Mouse (Mus musculus): Measurements from ENCODE around the gene Ssr2. TPM values are rescaled to one million over a fixed set of nuclear protein-coding genes. Genes with fewer than 3 reads are reported as not detected.

Ssr2 gene
- polyA plus RNA-seq, 1 experiment from 2014 or later = 274 TPM

- no peaks in the 10 kb centered on the region for H3K9me3 ChIP-seq
- peaks cover 7% of the 10 kb centered on the region for H3K4me1 ChIP-seq
- no peak overlapping the region for H3K27ac ChIP-seq
- no peak overlapping the region for H3K4me3 ChIP-seq
- no peaks in the 10 kb centered on the region for H3K36me3 ChIP-seq
- H3K4me2 ChIP-seq = no peak overlapping the region
- ATAC-seq (ENCODE audit: insufficient number of reproducible peaks, insufficient read depth, low FRiP score, low TSS enrichment, low read depth) = no peak
- no peak overlapping the region for H3K9ac ChIP-seq
- WGBS = 67% methylated on average over 4 of the region's 4 CpGs
- no peaks in the 10 kb centered on the region for H3K27me3 ChIP-seq
These were observed 33.4 kb downstream of the Ssr2 start for GRCm38 (mm10) chr3:88609066-88609465.

DNA sequence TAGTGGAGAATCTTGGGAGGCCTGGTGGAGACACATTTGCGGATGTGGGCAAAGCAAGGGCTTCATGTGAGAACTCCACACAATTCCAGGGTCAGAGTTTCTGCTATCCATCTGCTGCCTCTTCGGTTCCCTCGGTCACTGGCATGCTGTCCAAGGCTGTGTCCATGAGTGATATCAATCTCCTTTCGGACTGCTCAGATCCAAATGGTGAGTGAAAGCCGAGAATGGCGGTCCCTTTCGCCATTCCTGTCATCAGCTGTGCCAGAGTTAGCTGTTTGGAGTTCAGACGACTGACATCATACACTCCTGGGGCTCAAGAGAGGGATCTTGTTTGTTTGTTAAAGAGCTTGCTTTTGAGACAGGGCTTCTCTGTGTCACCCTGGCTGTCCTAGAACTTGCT lies 38.7 kb downstream of the Ssr2 start:
- 68% methylated on average over 8 of the region's 8 CpGs for WGBS
- Histone ChIP-seq H3K27me3 (no peaks in the 10 kb centered on the region), H3K4me3 (no peak overlapping the region), H3K36me3 (no peaks in the 10 kb centered on the region), H3K9ac (no peak overlapping the region), H3K9me3 (no peaks in the 10 kb centered on the region), H3K4me2 (no peak overlapping the region), H3K4me1 (peaks cover 22% of the 10 kb centered on the region), H3K27ac (no peak overlapping the region)
- ATAC-seq (ENCODE audit: insufficient number of reproducible peaks, insufficient read depth, low FRiP score, low TSS enrichment, low read depth) = no peak

GRCm38 (mm10) chr3:88615117-88615516 lies 39.4 kb downstream of the Ssr2 start:
- H3K4me3 ChIP-seq = no peak overlapping the region
- H3K27ac ChIP-seq = peak overlapping the region; percentile 68
- H3K4me1 ChIP-seq = peaks cover 28% of the 10 kb centered on the region
- no peaks in the 10 kb centered on the region for H3K9me3 ChIP-seq
- WGBS = 51% methylated on average over 5 of the region's 5 CpGs
- no peaks in the 10 kb centered on the region for H3K27me3 ChIP-seq
- peak overlapping the region; percentile 39; the same call in 1 of the 2 replicates for H3K4me2 ChIP-seq
- no peaks in the 10 kb centered on the region for H3K36me3 ChIP-seq
- H3K9ac ChIP-seq = peak overlapping the region; percentile 27; the same call in 1 of the 2 replicates
- ATAC-seq (ENCODE audit: insufficient number of reproducible peaks, insufficient read depth, low FRiP score, low TSS enrichment, low read depth) = peak; percentile 52; the same call in 1 of the 2 replicates

DNA sequence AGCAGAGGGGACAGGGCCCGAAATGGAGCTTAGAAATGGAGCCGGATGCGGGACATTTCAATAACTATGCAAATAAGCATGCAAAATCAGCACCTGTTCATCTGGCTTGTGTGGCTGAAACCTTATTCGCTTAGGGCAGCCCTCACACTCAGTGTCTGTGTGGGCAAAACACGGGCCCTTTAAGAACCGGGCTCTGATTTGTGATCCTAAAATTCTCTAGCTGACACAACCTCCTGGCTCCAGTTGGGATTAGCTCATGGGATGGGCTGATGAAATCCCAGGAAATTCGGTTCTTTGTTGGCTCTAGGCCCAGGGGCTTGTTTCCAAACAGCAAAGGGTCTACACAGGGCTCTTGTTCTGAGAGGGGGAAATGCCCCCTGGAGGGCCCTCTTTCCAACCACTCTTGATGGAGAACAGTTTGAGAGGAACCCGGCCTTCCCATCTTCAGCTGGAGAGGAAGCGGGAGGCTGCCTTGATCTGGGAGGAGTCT lies 40.3 kb downstream of the Ssr2 start:
- 34% methylated on average over 9 of the region's 9 CpGs for WGBS
- Histone ChIP-seq H3K27ac (peak overlapping the region; percentile 68), H3K4me1 (peaks cover 35% of the 10 kb centered on the region), H3K27me3 (no peaks in the 10 kb centered on the region), H3K9ac (peak overlapping the region; percentile 52; the same call in 1 of the 2 replicates), H3K36me3 (no peaks in the 10 kb centered on the region), H3K9me3 (no peaks in the 10 kb centered on the region), H3K4me2 (peak overlapping the region; percentile 39), H3K4me3 (peak overlapping the region; percentile 10)
- ATAC-seq (ENCODE audit: insufficient number of reproducible peaks, insufficient read depth, low FRiP score, low TSS enrichment, low read depth) = no peak

DNA sequence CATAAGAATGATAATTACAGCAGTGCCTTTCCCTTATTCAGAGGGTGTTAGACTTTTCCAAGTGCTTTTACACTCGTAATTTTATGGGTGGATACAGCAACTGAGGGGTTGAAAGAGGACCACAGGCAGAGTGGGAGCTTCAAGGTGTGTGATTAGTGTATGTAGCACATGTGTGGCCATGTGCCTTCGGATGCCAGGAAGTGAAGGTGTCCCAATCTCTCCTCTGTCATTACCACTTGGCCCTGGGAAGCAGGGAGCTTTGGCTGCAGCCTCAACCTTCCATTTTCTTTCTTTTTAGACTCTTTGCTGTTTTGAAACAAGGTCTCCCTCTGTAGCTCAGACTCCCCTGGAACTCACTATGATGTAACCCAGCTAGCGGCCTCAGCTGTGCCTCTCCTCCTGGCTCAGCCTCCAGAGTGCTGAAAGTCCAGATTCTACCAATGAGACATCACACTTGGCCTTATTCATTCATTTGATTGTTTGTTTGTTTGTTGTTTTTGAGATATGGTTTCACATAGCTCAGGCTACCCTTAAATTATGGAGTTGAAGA lies 41.4 kb downstream of the Ssr2 start:
- WGBS = 69% methylated on average over 3 of the region's 3 CpGs

DNA sequence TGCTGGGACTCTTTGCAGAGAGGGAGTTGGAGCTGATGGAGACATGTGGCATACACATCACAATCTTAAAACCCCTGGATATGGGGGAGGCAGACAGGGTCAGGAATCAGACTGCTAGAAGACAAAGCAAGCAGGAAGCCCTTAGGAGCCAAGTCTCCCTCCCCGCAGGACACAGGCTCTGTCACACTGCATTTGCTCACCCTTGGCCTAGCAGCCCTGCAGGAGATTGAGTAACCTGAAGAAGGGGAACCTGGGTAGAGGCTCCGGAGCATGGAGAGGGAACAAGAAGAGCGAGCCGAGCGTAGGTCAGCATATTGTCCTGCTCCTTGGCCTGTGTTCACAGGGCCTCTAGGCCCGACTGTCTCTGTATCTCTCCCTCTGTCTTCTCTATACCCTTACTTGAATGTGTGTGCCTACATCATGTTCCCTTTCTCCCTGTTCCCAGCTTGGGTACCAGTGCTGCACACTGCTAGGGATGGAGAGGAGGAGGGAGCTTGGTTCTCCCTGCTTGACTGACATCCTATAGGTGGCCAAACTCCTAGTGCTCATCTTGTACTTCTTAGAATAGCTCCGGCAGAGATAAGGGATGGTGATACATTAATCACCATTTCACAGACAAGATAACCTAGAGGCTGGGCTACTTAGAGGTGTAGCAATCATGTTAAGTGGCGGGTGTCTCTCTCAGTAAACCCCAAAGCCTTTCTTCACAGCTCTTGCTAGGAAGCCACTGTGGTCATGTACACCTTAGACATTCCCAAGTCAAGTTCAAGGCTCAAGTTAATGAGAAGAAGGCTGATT lies 42.6 kb downstream of the Ssr2 start:
- Histone ChIP-seq H3K4me1 (peaks cover 38% of the 10 kb centered on the region), H3K36me3 (no peaks in the 10 kb centered on the region), H3K9ac (no peak overlapping the region), H3K4me3 (no peak overlapping the region), H3K27me3 (no peaks in the 10 kb centered on the region), H3K9me3 (no peaks in the 10 kb centered on the region), H3K4me2 (no peak overlapping the region), H3K27ac (no peak overlapping the region)
- WGBS = 77% methylated on average over 8 of the region's 8 CpGs
- no peak for ATAC-seq (ENCODE audit: insufficient number of reproducible peaks, insufficient read depth, low FRiP score, low TSS enrichment, low read depth)

More for the DNA sequence above, 41.4 kb downstream of the Ssr2 start:
- Histone ChIP-seq H3K4me1 (peaks cover 35% of the 10 kb centered on the region), H3K4me3 (0 out of 2 replicates have a peak overlapping the region, but pooled peaks have one; percentile 10), H3K36me3 (no peaks in the 10 kb centered on the region), H3K9me3 (no peaks in the 10 kb centered on the region), H3K27me3 (no peaks in the 10 kb centered on the region), H3K4me2 (peak overlapping the region; percentile 39), H3K9ac (peak overlapping the region; percentile 52; the same call in 1 of the 2 replicates), H3K27ac (no peak overlapping the region)
- no peak for ATAC-seq (ENCODE audit: insufficient number of reproducible peaks, insufficient read depth, low FRiP score, low TSS enrichment, low read depth)

GRCm38 (mm10) chr3:88619113-88620097 lies 43.7 kb downstream of the Ssr2 start:
- Histone ChIP-seq H3K27ac (peak overlapping the region; percentile 98; the same call in 1 of the 2 replicates), H3K4me1 (peaks cover 50% of the 10 kb centered on the region), H3K4me3 (0 out of 2 replicates have a peak overlapping the region, but pooled peaks have one; percentile 96), H3K9me3 (no peaks in the 10 kb centered on the region), H3K9ac (no peak overlapping the region), H3K4me2 (peak overlapping the region; percentile 16; the same call in 1 of the 2 replicates), H3K27me3 (no peaks in the 10 kb centered on the region), H3K36me3 (no peaks in the 10 kb centered on the region)
- WGBS = 52% methylated on average over 9 of the region's 9 CpGs
- ATAC-seq (ENCODE audit: insufficient number of reproducible peaks, insufficient read depth, low FRiP score, low TSS enrichment, low read depth) = no peak

DNA sequence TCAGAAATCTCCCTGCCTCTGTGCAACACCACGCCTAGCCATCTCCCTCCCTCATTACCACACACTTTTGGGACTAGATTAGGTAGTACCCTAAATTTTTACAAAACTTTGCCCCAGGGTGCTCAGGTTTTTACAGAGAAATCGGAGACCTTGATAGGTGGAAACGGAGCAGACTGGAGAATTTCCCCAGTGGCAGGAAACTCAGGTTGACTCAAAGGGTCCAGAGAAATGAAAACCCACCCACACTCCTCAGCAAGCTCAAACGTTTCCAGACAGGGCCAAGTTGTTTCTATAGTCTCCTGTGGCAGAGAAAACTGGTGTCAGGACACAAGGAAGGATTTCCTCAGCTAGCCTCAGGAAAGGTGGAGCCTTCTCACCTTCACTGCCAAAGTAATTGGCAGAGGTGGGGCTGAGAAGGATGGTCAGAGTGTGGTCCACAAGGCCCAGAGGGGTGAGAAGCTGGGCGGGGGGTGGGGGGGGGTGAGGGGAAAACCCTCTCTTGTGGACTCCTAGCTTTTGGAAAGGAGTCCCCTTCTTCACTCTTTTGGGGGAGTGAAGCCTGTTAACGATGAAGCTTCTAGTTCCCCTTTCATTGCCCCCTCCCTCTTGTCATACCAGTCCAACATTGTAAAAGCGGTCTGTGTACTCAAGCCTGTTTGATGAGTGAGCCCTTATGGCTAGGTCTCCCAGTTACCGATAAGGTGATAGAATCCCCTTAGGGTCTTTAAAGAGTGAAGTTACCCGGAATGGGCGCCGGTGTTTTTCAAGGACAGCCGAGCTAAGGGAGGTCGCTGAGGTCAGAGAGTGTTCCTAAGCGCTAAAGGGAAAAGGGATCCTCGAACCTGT lies 44.7 kb downstream of the Ssr2 start:
- Histone ChIP-seq H3K36me3 (peaks cover 6% of the 10 kb centered on the region; the same call in 1 of the 2 replicates), H3K27me3 (no peaks in the 10 kb centered on the region), H3K4me1 (peaks cover 54% of the 10 kb centered on the region), H3K4me2 (peak overlapping the region; percentile 91), H3K27ac (peak overlapping the region; percentile 98), H3K4me3 (peak overlapping the region; percentile 96), H3K9me3 (no peaks in the 10 kb centered on the region), H3K9ac (peak overlapping the region; percentile 97)
- no peak for ATAC-seq (ENCODE audit: insufficient number of reproducible peaks, insufficient read depth, low FRiP score, low TSS enrichment, low read depth)
- WGBS = 9% methylated on average over 15 of the region's 15 CpGs

- peak overlapping the region; percentile 97 for H3K9ac ChIP-seq
- H3K27me3 ChIP-seq = no peaks in the 10 kb centered on the region
- WGBS = under 1% methylated on average over 63 of the region's 64 CpGs
- H3K4me1 ChIP-seq = peaks cover 52% of the 10 kb centered on the region
- H3K4me3 ChIP-seq = peak overlapping the region; percentile 96
- ATAC-seq (ENCODE audit: insufficient number of reproducible peaks, insufficient read depth, low FRiP score, low TSS enrichment, low read depth) = peak; percentile 41
- no peaks in the 10 kb centered on the region for H3K9me3 ChIP-seq
- H3K4me2 ChIP-seq = peak overlapping the region; percentile 91
- peaks cover 12% of the 10 kb centered on the region; the same call in 1 of the 2 replicates for H3K36me3 ChIP-seq
- H3K27ac ChIP-seq = peak overlapping the region; percentile 98
These were observed 45.4 kb downstream of the Ssr2 start for GRCm38 (mm10) chr3:88620992-88621536.

- peak overlapping the region; percentile 97 for H3K9ac ChIP-seq
- no peaks in the 10 kb centered on the region for H3K27me3 ChIP-seq
- WGBS = 0% methylated on average over 36 of the region's 36 CpGs
- H3K27ac ChIP-seq = peak overlapping the region; percentile 98
- no peaks in the 10 kb centered on the region for H3K9me3 ChIP-seq
- peaks cover 17% of the 10 kb centered on the region for H3K36me3 ChIP-seq
- peaks cover 52% of the 10 kb centered on the region for H3K4me1 ChIP-seq
- peak overlapping the region; percentile 91 for H3K4me2 ChIP-seq
- ATAC-seq (ENCODE audit: insufficient number of reproducible peaks, insufficient read depth, low FRiP score, low TSS enrichment, low read depth) = no peak; the same call in none of the 2 replicates
- H3K4me3 ChIP-seq = peak overlapping the region; percentile 96
These were observed 45.9 kb downstream of the Ssr2 start for GRCm38 (mm10) chr3:88621537-88622112.

Measured in embryonic facial prominence, embryonic 13.5 days (tissue).